Mouse (Mus musculus) liver, embryonic 14.5 days (tissue): ENCODE results near the gene Rab42.

ENCODE experiments used
- CTCF ChIP-seq: IDR thresholded peaks from 2 replicates; pipeline ENCODE4 v1.5.1; 2016; ENCODE audit warnings: antibody characterized with exemption, low read depth, control low read depth
- EP300 ChIP-seq: IDR thresholded peaks from 2 replicates; pipeline ENCODE4 v1.6.1; 2016; ENCODE audit warnings: antibody characterized with exemption, low read depth

GRCm38 (mm10) chr4:132346661-132347060 is 43.5 kb upstream of the Rab42 start:
- TF ChIP-seq CTCF (peak; percentile 44), EP300 (no peak)
